Mouse (Mus musculus): ENCODE measurements at regions not wholly inside any gene's neighbourhood (a gene's known extent, or its start where the extent isn't known, plus 50 kb on each side); places are given as distances from the start of the nearest gene placed in this dataset.

GRCm38 (mm10) chr1:154255971-154256370, 55.0 kb downstream of the Zfp648 start:
- Histone ChIP-seq H3K36me3 (ENCODE audit: insufficient read depth, low read length) (no peaks in the 10 kb centered on the region), H3K27ac (ENCODE audit: low read length) (no peak overlapping the region), H3K4me2 (replicated peaks; ENCODE audit: low read depth, low read length) (no peak overlapping the region), H3K9me3 (ENCODE audit: low read length) (no peaks in the 10 kb centered on the region), H3K4me3 (ENCODE audit: low read length) (no peak overlapping the region), H3K4me1 (ENCODE audit: insufficient read depth, low read length) (no peaks in the 10 kb centered on the region), H3K27me3 (ENCODE audit: insufficient read depth, low read length) (no peaks in the 10 kb centered on the region), H3K9ac (replicated peaks; ENCODE audit: low read length) (no peak overlapping the region)
- ATAC-seq (ENCODE audit: low FRiP score, low TSS enrichment): no peak
- WGBS: 59% methylated on average over 1 of the region's 1 CpGs

- Histone ChIP-seq H3K4me1 (ENCODE audit: insufficient read depth, low read length) (no peaks in the 10 kb centered on the region), H3K27ac (ENCODE audit: low read length) (no peak overlapping the region), H3K4me2 (replicated peaks; ENCODE audit: low read depth, low read length) (no peak overlapping the region), H3K27me3 (ENCODE audit: insufficient read depth, low read length) (no peaks in the 10 kb centered on the region), H3K36me3 (ENCODE audit: insufficient read depth, low read length) (no peaks in the 10 kb centered on the region), H3K9me3 (ENCODE audit: low read length) (no peaks in the 10 kb centered on the region), H3K4me3 (ENCODE audit: low read length) (no peak overlapping the region), H3K9ac (replicated peaks; ENCODE audit: low read length) (no peak overlapping the region)
- ATAC-seq (ENCODE audit: low FRiP score, low TSS enrichment): no peak
- 83% methylated on average over 15 of the region's 15 CpGs for WGBS
Observed at GRCm38 (mm10) chr1:154256811-154257210, 55.8 kb downstream of the Zfp648 start.

GRCm38 (mm10) chr1:154258511-154258910, 57.5 kb downstream of the Zfp648 start:
- no peaks in the 10 kb centered on the region for H3K9me3 ChIP-seq (ENCODE audit: low read length)
- H3K27me3 ChIP-seq (ENCODE audit: insufficient read depth, low read length): no peaks in the 10 kb centered on the region
- no peak overlapping the region for H3K27ac ChIP-seq (ENCODE audit: low read length)
- no peak overlapping the region for H3K4me2 ChIP-seq (replicated peaks; ENCODE audit: low read depth, low read length)
- 70% methylated on average over 3 of the region's 3 CpGs for WGBS
- H3K36me3 ChIP-seq (ENCODE audit: insufficient read depth, low read length): no peaks in the 10 kb centered on the region
- no peak for ATAC-seq (ENCODE audit: low FRiP score, low TSS enrichment)
- H3K4me3 ChIP-seq (ENCODE audit: low read length): no peak overlapping the region
- H3K4me1 ChIP-seq (ENCODE audit: insufficient read depth, low read length): no peaks in the 10 kb centered on the region
- H3K9ac ChIP-seq (replicated peaks; ENCODE audit: low read length): no peak overlapping the region

GRCm38 (mm10) chr1:154260393-154260792, 59.4 kb downstream of the Zfp648 start:
- WGBS: 79% methylated on average over 5 of the region's 5 CpGs
- no peak overlapping the region for H3K4me2 ChIP-seq (replicated peaks; ENCODE audit: low read depth, low read length)

GRCm38 (mm10) chr1:154281438-154281837, 80.5 kb downstream of the Zfp648 start:
- Histone ChIP-seq H3K36me3 (ENCODE audit: insufficient read depth, low read length) (no peaks in the 10 kb centered on the region), H3K27me3 (ENCODE audit: insufficient read depth, low read length) (no peaks in the 10 kb centered on the region), H3K27ac (ENCODE audit: low read length) (no peak overlapping the region), H3K9ac (replicated peaks; ENCODE audit: low read length) (no peak overlapping the region), H3K4me1 (ENCODE audit: insufficient read depth, low read length) (no peaks in the 10 kb centered on the region), H3K9me3 (ENCODE audit: low read length) (no peaks in the 10 kb centered on the region), H3K4me2 (replicated peaks; ENCODE audit: low read depth, low read length) (no peak overlapping the region), H3K4me3 (ENCODE audit: low read length) (no peak overlapping the region)
- ATAC-seq (ENCODE audit: low FRiP score, low TSS enrichment): peak; percentile 63
- 22% methylated on average over 8 of the region's 8 CpGs for WGBS

More at GRCm38 (mm10) chr1:154260393-154260792, 59.4 kb downstream of the Zfp648 start:
- no peak overlapping the region for H3K4me3 ChIP-seq (ENCODE audit: low read length)
- no peaks in the 10 kb centered on the region for H3K4me1 ChIP-seq (ENCODE audit: insufficient read depth, low read length)
- H3K9me3 ChIP-seq (ENCODE audit: low read length): no peaks in the 10 kb centered on the region
- ATAC-seq (ENCODE audit: low FRiP score, low TSS enrichment): no peak
- H3K27ac ChIP-seq (ENCODE audit: low read length): no peak overlapping the region
- no peaks in the 10 kb centered on the region for H3K27me3 ChIP-seq (ENCODE audit: insufficient read depth, low read length)
- no peaks in the 10 kb centered on the region for H3K36me3 ChIP-seq (ENCODE audit: insufficient read depth, low read length)
- H3K9ac ChIP-seq (replicated peaks; ENCODE audit: low read length): no peak overlapping the region

GRCm38 (mm10) chr1:154286080-154286479, 85.1 kb downstream of the Zfp648 start:
- Histone ChIP-seq H3K4me3 (ENCODE audit: low read length) (no peak overlapping the region), H3K4me1 (ENCODE audit: insufficient read depth, low read length) (no peaks in the 10 kb centered on the region), H3K27me3 (ENCODE audit: insufficient read depth, low read length) (no peaks in the 10 kb centered on the region), H3K9ac (replicated peaks; ENCODE audit: low read length) (no peak overlapping the region), H3K36me3 (ENCODE audit: insufficient read depth, low read length) (no peaks in the 10 kb centered on the region), H3K27ac (ENCODE audit: low read length) (no peak overlapping the region), H3K4me2 (replicated peaks; ENCODE audit: low read depth, low read length) (no peak overlapping the region), H3K9me3 (ENCODE audit: low read length) (no peaks in the 10 kb centered on the region)
- WGBS: 81% methylated on average over 4 of the region's 4 CpGs
- ATAC-seq (ENCODE audit: low FRiP score, low TSS enrichment): no peak

- H3K27ac ChIP-seq (ENCODE audit: low read length): no peak overlapping the region
- no peaks in the 10 kb centered on the region for H3K27me3 ChIP-seq (ENCODE audit: insufficient read depth, low read length)
- no peak overlapping the region for H3K4me2 ChIP-seq (replicated peaks; ENCODE audit: low read depth, low read length)
- no peak for ATAC-seq (ENCODE audit: low FRiP score, low TSS enrichment)
- no peaks in the 10 kb centered on the region for H3K36me3 ChIP-seq (ENCODE audit: insufficient read depth, low read length)
- H3K9ac ChIP-seq (replicated peaks; ENCODE audit: low read length): no peak overlapping the region
- no peak overlapping the region for H3K4me3 ChIP-seq (ENCODE audit: low read length)
- H3K9me3 ChIP-seq (ENCODE audit: low read length): no peaks in the 10 kb centered on the region
- H3K4me1 ChIP-seq (ENCODE audit: insufficient read depth, low read length): no peaks in the 10 kb centered on the region
- whole genome bisulfite sequencing: 57% methylated on average over 4 of the region's 4 CpGs
Observed at GRCm38 (mm10) chr1:154292729-154293128, 91.7 kb downstream of the Zfp648 start.

GRCm38 (mm10) chr1:154296080-154296479, 95.1 kb downstream of the Zfp648 start:
- ATAC-seq (ENCODE audit: low FRiP score, low TSS enrichment): no peak
- WGBS: 79% methylated on average over 8 of the region's 8 CpGs

GRCm38 (mm10) chr1:154299866-154300265, 98.9 kb downstream of the Zfp648 start:
- H3K9me3 ChIP-seq (ENCODE audit: low read length): no peaks in the 10 kb centered on the region
- H3K4me3 ChIP-seq (ENCODE audit: low read length): no peak overlapping the region
- 65% methylated on average over 4 of the region's 4 CpGs for WGBS
- H3K4me2 ChIP-seq (replicated peaks; ENCODE audit: low read depth, low read length): no peak overlapping the region
- H3K27ac ChIP-seq (ENCODE audit: low read length): no peak overlapping the region
- no peaks in the 10 kb centered on the region for H3K36me3 ChIP-seq (ENCODE audit: insufficient read depth, low read length)
- H3K27me3 ChIP-seq (ENCODE audit: insufficient read depth, low read length): no peaks in the 10 kb centered on the region
- no peaks in the 10 kb centered on the region for H3K4me1 ChIP-seq (ENCODE audit: insufficient read depth, low read length)
- H3K9ac ChIP-seq (replicated peaks; ENCODE audit: low read length): no peak overlapping the region
- no peak for ATAC-seq (ENCODE audit: low FRiP score, low TSS enrichment)

More at GRCm38 (mm10) chr1:154296080-154296479, 95.1 kb downstream of the Zfp648 start:
- Histone ChIP-seq H3K9me3 (ENCODE audit: low read length) (no peaks in the 10 kb centered on the region), H3K4me1 (ENCODE audit: insufficient read depth, low read length) (no peaks in the 10 kb centered on the region), H3K27ac (ENCODE audit: low read length) (no peak overlapping the region), H3K27me3 (ENCODE audit: insufficient read depth, low read length) (no peaks in the 10 kb centered on the region), H3K9ac (replicated peaks; ENCODE audit: low read length) (no peak overlapping the region), H3K4me3 (ENCODE audit: low read length) (no peak overlapping the region), H3K4me2 (replicated peaks; ENCODE audit: low read depth, low read length) (no peak overlapping the region), H3K36me3 (ENCODE audit: insufficient read depth, low read length) (no peaks in the 10 kb centered on the region)

GRCm38 (mm10) chr1:154309650-154310049, 108.7 kb downstream of the Zfp648 start:
- WGBS: 68% methylated on average over 2 of the region's 2 CpGs
- H3K9ac ChIP-seq (replicated peaks; ENCODE audit: low read length): no peak overlapping the region
- H3K36me3 ChIP-seq (ENCODE audit: insufficient read depth, low read length): no peaks in the 10 kb centered on the region
- no peak for ATAC-seq (ENCODE audit: low FRiP score, low TSS enrichment)
- H3K4me3 ChIP-seq (ENCODE audit: low read length): no peak overlapping the region
- H3K4me1 ChIP-seq (ENCODE audit: insufficient read depth, low read length): no peaks in the 10 kb centered on the region
- no peak overlapping the region for H3K4me2 ChIP-seq (replicated peaks; ENCODE audit: low read depth, low read length)
- no peaks in the 10 kb centered on the region for H3K27me3 ChIP-seq (ENCODE audit: insufficient read depth, low read length)
- H3K27ac ChIP-seq (ENCODE audit: low read length): no peak overlapping the region
- H3K9me3 ChIP-seq (ENCODE audit: low read length): no peaks in the 10 kb centered on the region
